Mouse (Mus musculus): ENCODE measurements around the gene C1qtnf1. TPM values are rescaled to one million over a fixed set of nuclear protein-coding genes. Genes with fewer than 3 reads are reported as not detected.
A peak's percentile ranks its signal among the peaks of the same experiment; 100 is the strongest.

The C1qtnf1 gene
- total RNA-seq, 4 experiments from 2014 or later = 4.4 to 5.3 (median 4.9) TPM

GRCm38 (mm10) chr11:118410479-118410878 is 17.5 kb upstream of the C1qtnf1 start:
- DNase-seq (ENCODE audit: low spot score in 2 of 2) = no peak

- no peak for DNase-seq (ENCODE audit: low spot score in 2 of 2)
These were observed 16.7 kb upstream of the C1qtnf1 start for GRCm38 (mm10) chr11:118411271-118411670.

GRCm38 (mm10) chr11:118412601-118413000 is 15.4 kb upstream of the C1qtnf1 start:
- DNase-seq (ENCODE audit: low spot score in 2 of 2) = no peak

- no peak for DNase-seq (ENCODE audit: low spot score in 2 of 2)
These were observed 14.9 kb upstream of the C1qtnf1 start for GRCm38 (mm10) chr11:118413055-118413454.

- DNase-seq (ENCODE audit: low spot score in 2 of 2) = no peak
These were observed 13.7 kb upstream of the C1qtnf1 start for GRCm38 (mm10) chr11:118414270-118414669.

- no peak for DNase-seq (ENCODE audit: low spot score in 2 of 2)
These were observed 12.4 kb upstream of the C1qtnf1 start for GRCm38 (mm10) chr11:118415630-118416029.

- no peak for DNase-seq (ENCODE audit: low spot score in 2 of 2)
These were observed 12.0 kb upstream of the C1qtnf1 start for GRCm38 (mm10) chr11:118416046-118416445.

GRCm38 (mm10) chr11:118417496-118417895 is 10.5 kb upstream of the C1qtnf1 start:
- DNase-seq (ENCODE audit: low spot score in 2 of 2) = no peak

GRCm38 (mm10) chr11:118418442-118418833 is 9.6 kb upstream of the C1qtnf1 start:
- no peak for DNase-seq (ENCODE audit: low spot score in 2 of 2)

- peak; percentile 93 to 99 for DNase-seq (ENCODE audit: low spot score in 2 of 2)
These were observed 9.0 kb upstream of the C1qtnf1 start, which contains the start of gene Cant1 for GRCm38 (mm10) chr11:118418834-118419504. Gene Cant1, minus strand, starts transcription at chr11:118419086.

GRCm38 (mm10) chr11:118420261-118420660 is 7.7 kb upstream of the C1qtnf1 start:
- no peak for DNase-seq (ENCODE audit: low spot score in 2 of 2)

- DNase-seq (ENCODE audit: low spot score in 2 of 2) = peak; percentile 59 to 70
These were observed 4.6 kb upstream of the C1qtnf1 start for GRCm38 (mm10) chr11:118423266-118423971.

- no peak for DNase-seq (ENCODE audit: low spot score in 2 of 2)
These were observed 3.2 kb upstream of the C1qtnf1 start for GRCm38 (mm10) chr11:118424621-118425335.

- no peak for DNase-seq (ENCODE audit: low spot score in 2 of 2)
These were observed 1.2 kb upstream of the C1qtnf1 start for GRCm38 (mm10) chr11:118426765-118427164.

GRCm38 (mm10) chr11:118427266-118427779 is 680 bp upstream of the C1qtnf1 start:
- no peak for DNase-seq (ENCODE audit: low spot score in 2 of 2)

GRCm38 (mm10) chr11:118428460-118428868 is 461 bp downstream of the C1qtnf1 start:
- no peak for DNase-seq (ENCODE audit: low spot score in 2 of 2)

- no peak for DNase-seq (ENCODE audit: low spot score in 2 of 2)
These were observed 1.1 kb downstream of the C1qtnf1 start for GRCm38 (mm10) chr11:118428944-118429709.

- DNase-seq (ENCODE audit: low spot score in 2 of 2) = no peak
These were observed 2.4 kb downstream of the C1qtnf1 start for GRCm38 (mm10) chr11:118430291-118430885.

GRCm38 (mm10) chr11:118431100-118431948 is 3.3 kb downstream of the C1qtnf1 start:
- no peak for DNase-seq (ENCODE audit: low spot score in 2 of 2)

- no peak for DNase-seq (ENCODE audit: low spot score in 2 of 2)
These were observed 5.4 kb downstream of the C1qtnf1 start for GRCm38 (mm10) chr11:118433398-118433868.

Data from left cerebral cortex, adult 8-10 months (tissue).